Mouse (Mus musculus): ENCODE data around the gene Kin. TPM values are rescaled to one million over a fixed set of nuclear protein-coding genes. Genes with fewer than 3 reads are reported as not detected.
A peak's percentile ranks its signal among the peaks of the same experiment; 100 is the strongest.

Kin gene
- 10 to 100 TPM; 11.2 to 12.1 TPM for total RNA-seq (2021)
- long read RNA-seq, experiment 1, partial matches to known transcripts: 2 of 4 reads
- long read RNA-seq, experiment 1, other reads (novel, unspliced or antisense): 0 of 4 reads
- long read RNA-seq, experiment 2, transcript Kin-201 (5 exons, 1,472 nt): major isoform, 9 of 11 reads
- long read RNA-seq, experiment 2, partial matches to known transcripts: 0 of 11 reads
- long read RNA-seq, experiment 2, other reads (novel, unspliced or antisense): 1 of 11 reads

DNA sequence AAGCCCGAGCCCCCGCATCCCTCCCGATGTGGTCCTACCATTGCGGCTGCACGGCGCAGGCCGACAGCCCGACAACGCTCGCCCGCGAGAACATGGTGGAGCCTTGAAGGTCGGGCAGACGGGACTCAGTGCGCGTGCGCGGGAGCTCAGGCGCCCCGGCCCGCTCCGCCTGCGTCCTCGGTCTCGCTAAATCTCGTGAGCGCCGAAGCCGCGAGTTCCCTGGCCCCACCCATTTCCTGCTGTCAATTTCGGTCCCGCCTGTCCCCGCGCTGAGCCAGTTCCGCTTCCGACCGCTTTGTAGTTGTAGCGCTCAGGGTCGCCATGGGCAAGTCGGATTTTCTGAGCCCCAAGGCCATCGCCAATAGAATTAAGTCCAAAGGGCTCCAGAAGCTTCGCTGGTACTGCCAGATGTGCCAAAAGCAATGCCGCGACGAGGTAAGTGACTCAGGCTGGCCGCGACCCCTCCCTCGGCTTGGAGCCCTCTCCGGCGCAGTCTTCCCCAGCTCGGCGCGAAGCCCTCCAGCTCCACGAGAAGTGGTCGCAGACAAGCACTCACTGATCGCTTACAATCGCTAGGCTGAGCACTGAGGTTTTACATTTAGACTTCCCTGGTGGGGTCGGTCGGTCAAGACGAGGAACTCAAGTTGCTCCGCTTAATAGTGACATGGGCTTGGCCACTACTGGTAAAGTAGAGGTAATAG is at the start of gene Kin, which contains the start of gene Atp5c1:
Gene Kin (plus strand): TSS at position 284 of the 701 bp plus-strand sequence.
Gene Atp5c1 (minus strand): TSS at position 201 of the 701 bp plus-strand sequence.
- peak; percentile 96 to 97 for DNase-seq (ENCODE audit: low spot score in 2 of 2)
- H3K27ac ChIP-seq: peak within 1 kb of the TSS; percentile 100
- peak; percentile 82 for TF ChIP-seq CTCF (conservative IDR thresholded peaks at IDR 0.05)
- H3K4me3 ChIP-seq: peak within 1 kb of the TSS; percentile 79

DNA sequence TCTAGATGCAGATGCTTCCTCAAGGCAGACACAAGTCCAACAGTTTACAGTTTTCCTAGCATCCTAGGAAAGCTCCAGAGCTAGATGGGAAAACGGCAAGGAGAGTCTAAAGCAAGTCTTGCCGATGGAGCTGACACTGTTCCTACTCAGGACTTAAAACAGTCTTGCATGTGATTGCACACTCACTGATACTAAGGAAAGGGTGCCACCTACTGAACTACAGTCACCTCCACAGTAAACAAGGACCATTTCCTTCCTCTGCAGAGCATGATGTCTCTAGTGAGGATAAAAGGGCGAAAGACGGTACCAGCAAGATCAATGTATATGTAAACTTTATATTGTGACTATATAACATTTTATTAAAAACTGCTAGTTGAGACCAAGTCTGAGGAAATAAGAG is 46.7 kb upstream of the Kin start:
- TF ChIP-seq CTCF (conservative IDR thresholded peaks at IDR 0.05): no peak; the same call in 1 of the 2 replicates
- no peak for DNase-seq (ENCODE audit: low spot score in 2 of 2)
- Histone ChIP-seq H3K27ac (no peak overlapping the region), H3K4me3 (no peak overlapping the region)

DNA sequence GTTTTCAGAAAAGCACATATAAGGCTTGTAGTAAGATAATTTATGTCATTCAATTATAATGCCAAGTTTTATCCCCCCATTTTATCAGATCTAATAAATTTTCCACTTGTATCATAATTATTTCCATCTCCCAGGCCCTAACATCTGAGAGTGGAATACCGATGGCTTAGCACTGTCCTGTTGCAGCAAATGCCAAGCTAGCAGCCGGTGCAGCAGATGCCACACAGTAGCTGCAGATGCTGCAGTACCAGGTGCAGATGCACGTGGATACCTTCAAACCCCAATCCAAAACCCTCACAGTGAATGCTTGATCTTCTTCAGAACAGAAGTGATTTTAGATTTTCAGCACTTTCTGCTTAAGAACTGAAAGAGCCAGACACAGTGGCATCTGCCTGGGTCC is 45.4 kb upstream of the Kin start:
- no peak for DNase-seq (ENCODE audit: low spot score in 2 of 2)
- Histone ChIP-seq H3K4me3 (no peak overlapping the region), H3K27ac (no peak overlapping the region)
- TF ChIP-seq CTCF (conservative IDR thresholded peaks at IDR 0.05): no peak

DNA sequence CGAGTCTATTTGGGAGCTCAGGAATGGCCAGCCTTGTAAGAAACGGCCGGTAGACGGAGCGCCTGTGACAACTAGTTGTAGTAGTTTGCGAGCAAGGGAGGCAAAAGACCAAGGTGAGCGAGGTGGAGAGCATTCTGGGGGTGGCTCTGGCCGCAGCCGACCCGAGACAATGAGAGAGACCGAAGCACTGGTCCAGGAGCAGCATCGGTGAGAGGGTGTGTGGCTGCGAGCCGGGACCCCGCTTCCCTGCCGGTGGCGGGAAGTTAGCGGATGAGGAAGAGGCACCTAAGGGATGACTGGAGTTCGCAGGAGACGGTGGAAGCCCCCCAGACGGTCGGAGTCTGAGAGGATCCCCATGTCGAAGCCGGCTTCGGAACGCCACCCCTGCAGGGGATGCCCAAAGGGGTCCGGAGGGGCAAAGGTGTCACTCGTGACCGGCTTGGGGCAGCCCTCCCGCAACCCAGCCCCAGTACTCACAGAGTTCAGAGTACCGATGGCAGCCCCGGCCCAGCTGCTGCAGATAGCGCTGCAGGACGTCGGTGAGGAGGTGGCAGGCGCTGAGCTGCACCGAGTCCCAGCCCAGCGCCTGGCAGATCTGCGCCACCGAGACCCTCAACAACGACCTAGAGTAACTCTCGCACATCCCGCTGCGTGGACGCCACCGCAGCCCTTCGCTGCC is 32.5 kb upstream of the Kin start:
- Histone ChIP-seq H3K4me3 (peak overlapping the region; percentile 93), H3K27ac (peak overlapping the region; percentile 89)
- TF ChIP-seq CTCF (conservative IDR thresholded peaks at IDR 0.05): peak; percentile 50
- peak in 1 of 2 experiments; percentile 16 for DNase-seq (ENCODE audit: low spot score in 2 of 2)

DNA sequence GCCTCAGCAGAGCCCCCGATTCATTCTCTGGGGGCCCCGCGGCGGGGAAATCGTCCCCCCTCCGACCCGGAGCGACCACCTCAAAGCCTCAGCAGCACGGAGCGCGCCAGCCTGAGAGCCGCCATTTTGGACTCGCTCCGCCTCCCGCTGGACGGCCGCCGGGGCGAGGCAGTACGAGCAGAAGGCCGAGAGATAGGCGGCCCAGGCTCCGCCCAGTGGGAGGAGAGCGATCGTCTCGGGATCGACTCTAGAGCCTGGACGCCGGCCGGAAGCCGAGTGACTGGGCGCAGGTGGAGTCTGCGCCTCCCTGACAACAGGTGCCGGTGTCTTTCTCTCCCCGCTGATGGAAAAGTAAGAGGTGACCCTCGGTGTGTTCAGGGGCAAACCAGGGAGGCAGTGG is 31.9 kb upstream of the Kin start, which contains the start of gene Taf3:
Gene Taf3 (minus strand): TSS at position 136 of the 400 bp plus-strand sequence.
- Histone ChIP-seq H3K4me3 (peak within 1 kb of the TSS; percentile 93), H3K27ac (peak within 1 kb of the TSS; percentile 89)
- TF ChIP-seq CTCF (conservative IDR thresholded peaks at IDR 0.05): no peak
- DNase-seq (ENCODE audit: low spot score in 2 of 2): peak; percentile 93 to 94

DNA sequence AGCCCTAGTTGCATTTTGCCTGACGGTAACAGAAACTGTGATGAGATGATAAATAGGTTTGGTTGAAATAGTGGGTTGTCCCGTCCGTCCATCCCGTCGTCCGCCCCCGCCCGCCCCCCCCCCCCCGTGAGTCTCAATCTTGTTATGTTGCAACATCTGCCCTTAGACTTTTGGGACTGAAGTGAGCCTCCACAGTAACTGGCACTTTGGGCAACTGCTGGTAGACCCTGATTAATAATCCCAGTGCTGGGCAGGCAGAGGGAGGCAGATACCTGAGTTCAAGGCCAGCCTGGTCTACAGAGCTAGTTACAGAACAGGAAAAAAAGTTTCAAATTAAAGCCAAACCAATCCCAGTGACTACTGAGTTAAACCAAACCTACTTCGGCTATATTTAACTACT is 30.9 kb upstream of the Kin start:
- no peak for DNase-seq (ENCODE audit: low spot score in 2 of 2)
- peak overlapping the region; percentile 71; the same call in 1 of the 2 replicates for H3K27ac ChIP-seq

DNA sequence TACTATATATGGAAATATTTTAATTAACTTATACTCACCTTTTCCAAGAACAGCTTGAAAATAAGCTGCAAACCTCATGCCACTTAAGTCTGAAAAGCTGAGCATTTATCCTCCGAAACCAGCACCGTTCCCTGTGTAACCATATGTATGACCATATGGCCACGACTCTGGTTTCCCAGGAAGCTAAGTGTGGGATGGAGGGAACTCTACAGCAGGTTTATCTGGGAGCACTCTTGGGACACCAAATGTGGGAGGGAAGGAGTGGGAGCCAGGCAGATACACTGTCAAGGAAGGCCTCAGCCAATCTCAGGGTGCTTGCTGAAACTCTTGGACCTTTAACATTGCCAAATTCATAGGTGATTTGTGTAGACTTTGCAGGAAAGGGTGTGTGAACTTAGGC is 29.5 kb upstream of the Kin start:
- Histone ChIP-seq H3K4me3 (no peak overlapping the region), H3K27ac (peak overlapping the region; percentile 40)
- DNase-seq (ENCODE audit: low spot score in 2 of 2): peak; percentile 73 to 85
- no peak for TF ChIP-seq CTCF (conservative IDR thresholded peaks at IDR 0.05)

More for the DNA sequence above, 30.9 kb upstream of the Kin start:
- no peak for TF ChIP-seq CTCF (conservative IDR thresholded peaks at IDR 0.05)
- peak overlapping the region; percentile 93 for H3K4me3 ChIP-seq

DNA sequence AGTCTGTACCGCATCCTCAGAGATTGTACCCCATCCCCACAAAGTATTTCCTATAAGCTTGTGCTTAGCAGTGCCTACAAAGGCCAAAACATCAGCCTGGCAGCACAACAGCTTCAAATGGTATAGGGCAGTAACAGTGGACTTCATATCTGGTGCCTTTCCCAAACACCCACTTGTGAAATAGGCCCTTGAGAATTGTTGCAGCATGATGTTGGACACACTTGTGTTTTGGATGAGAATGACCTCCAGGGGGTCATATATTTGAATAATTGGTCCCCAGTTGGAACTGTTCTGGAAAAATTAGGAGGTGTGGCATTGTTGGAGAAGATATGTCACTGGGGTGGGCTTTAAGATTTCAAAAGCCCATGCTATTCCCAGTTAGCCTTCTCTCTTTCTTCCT is 28.4 kb upstream of the Kin start:
- TF ChIP-seq CTCF (conservative IDR thresholded peaks at IDR 0.05): no peak
- Histone ChIP-seq H3K4me3 (no peak overlapping the region), H3K27ac (peak overlapping the region; percentile 40; the same call in 1 of the 2 replicates)
- DNase-seq (ENCODE audit: low spot score in 2 of 2): no peak

DNA sequence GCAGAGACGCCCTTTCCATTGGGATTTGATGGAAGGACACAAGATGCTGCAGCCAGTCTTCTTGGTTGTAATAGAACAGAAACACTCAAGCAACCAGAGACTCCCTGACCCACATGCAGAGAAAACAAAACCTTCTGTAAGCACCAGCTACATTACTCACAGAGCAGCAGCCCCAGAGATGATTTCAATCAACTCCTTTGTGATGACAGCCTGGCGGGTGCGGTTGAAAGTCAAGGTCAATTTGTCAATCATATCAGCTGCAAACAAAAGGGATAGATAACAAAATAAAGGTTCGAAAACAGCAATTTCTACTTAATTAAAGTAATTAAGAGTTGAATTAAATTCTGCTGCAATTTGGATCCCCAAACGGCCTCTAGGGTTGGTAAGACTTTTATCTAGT is 21.6 kb upstream of the Kin start:
- no peak for DNase-seq (ENCODE audit: low spot score in 2 of 2)
- Histone ChIP-seq H3K27ac (no peak overlapping the region), H3K4me3 (no peak overlapping the region)
- no peak for TF ChIP-seq CTCF (conservative IDR thresholded peaks at IDR 0.05)

DNA sequence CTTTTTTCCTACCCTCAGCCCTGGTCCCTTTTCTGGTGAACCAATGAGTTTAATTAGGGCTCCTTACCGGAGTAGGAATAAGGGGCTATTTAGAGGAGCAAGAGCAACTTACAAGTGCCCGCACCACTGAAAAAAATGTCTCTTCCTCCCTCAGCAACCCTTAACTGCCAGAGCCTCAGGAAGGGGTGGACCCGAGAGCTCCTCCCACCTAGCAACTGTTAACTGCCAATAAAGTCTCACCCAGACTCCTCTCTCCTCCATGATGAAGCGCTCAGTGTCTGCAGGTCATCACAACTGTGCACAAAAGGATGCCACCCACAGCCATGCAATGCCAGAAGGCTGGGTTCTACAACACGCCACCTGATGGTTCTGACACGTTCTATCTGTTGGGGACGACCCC is 8.6 kb upstream of the Kin start:
- DNase-seq (ENCODE audit: low spot score in 2 of 2): no peak
- H3K4me3 ChIP-seq: no peak overlapping the region
- no peak for TF ChIP-seq CTCF (conservative IDR thresholded peaks at IDR 0.05)
- H3K27ac ChIP-seq: no peak overlapping the region

DNA sequence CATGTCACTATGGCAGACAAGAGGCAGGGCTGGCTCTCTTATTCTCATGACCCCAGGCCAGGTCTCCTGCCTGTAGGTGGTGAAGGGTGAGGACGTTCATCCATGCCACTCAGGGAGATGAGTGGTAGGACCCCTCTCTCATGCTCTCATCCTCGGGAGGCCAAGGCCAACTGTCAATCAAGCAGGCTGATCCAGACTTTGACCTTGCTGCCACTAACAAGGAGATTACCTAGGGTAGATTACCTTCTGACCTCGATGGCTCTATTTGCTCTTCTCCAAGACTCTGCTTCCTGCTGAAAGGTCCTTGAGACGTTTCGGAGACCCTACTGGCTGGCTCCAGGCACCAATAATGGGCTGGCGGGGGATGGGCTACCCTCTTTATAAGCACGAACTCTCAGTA is 5.9 kb upstream of the Kin start:
- H3K4me3 ChIP-seq: no peak overlapping the region
- DNase-seq (ENCODE audit: low spot score in 2 of 2): no peak
- no peak overlapping the region for H3K27ac ChIP-seq
- TF ChIP-seq CTCF (conservative IDR thresholded peaks at IDR 0.05): no peak

DNA sequence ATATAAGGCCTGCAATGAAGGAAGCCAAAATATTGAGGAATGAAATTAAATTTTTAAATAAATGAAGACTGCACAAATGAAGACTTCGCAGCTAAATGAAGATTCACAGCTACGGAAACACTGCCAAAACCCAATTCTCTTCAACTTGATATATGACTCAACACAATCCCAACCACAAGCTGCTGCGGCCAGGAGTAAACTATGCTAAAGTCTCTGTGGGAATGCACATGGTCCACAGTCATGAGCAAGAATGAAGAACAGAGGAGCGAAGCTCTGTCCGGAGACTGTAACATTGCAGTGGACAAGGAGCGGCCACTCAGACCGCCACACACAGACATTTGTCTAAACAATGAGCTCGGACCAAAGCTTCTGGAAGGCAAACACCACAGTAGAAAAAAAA is 3.7 kb upstream of the Kin start:
- TF ChIP-seq CTCF (conservative IDR thresholded peaks at IDR 0.05): no peak
- Histone ChIP-seq H3K4me3 (no peak overlapping the region; the same call in 1 of the 2 replicates), H3K27ac (no peak overlapping the region)
- DNase-seq (ENCODE audit: low spot score in 2 of 2): no peak

DNA sequence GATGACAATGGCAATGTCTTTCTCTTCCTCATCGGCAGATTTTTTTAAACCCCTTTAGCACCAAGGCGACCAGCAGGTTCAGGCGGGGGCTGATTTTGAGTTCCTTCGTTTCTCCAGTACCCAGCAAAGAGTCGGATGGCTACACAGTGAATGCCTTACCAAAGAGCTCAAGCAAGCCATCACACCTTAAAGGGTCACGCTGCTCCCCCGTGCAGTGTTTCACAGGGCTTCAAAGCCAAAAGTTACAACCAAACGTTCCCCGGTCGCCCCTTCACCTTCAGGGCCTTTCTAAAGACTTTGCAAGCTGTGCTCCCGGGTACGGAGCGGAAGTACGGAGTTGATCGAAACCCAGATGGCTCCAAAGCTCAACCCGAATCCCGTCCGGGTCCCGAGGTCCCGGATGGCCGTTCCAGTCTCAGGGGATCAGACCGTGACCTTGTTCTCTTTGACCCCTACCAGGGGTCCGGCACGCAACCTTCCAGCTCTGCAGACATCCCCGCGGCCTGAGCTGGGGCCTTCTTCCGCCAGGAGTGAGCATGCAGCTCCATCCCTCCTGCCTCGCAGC is 566 bp upstream of the Kin start:
- no peak for TF ChIP-seq CTCF (conservative IDR thresholded peaks at IDR 0.05)
- H3K27ac ChIP-seq: peak overlapping the region; percentile 100
- DNase-seq (ENCODE audit: low spot score in 2 of 2): no peak

More for the DNA sequence above, 566 bp upstream of the Kin start:
- H3K4me3 ChIP-seq: peak overlapping the region; percentile 79
